Mouse (Mus musculus): ENCODE data around the gene Kcng4. TPM values are rescaled to one million over a fixed set of nuclear protein-coding genes. Genes with fewer than 3 reads are reported as not detected.
A peak's percentile ranks its signal among the peaks of the same experiment; 100 is the strongest.

Kcng4 gene
- total RNA-seq, 2 experiments from 2014 or later = 0.10 TPM; not detected in 1

GRCm38 (mm10) chr8:119618887-119619286 lies 16.6 kb downstream of the Kcng4 start:
- DNase-seq = no peak
- intact Hi-C loops (cut with DNase I) = no loop called here

GRCm38 (mm10) chr8:119617586-119617985 lies 17.9 kb downstream of the Kcng4 start:
- DNase-seq = peak; percentile 29 to 35
- intact Hi-C loops (cut with DNase I) = no loop called here

GRCm38 (mm10) chr8:119616811-119617210 lies 18.7 kb downstream of the Kcng4 start:
- intact Hi-C loops (cut with DNase I) = no loop called here
- DNase-seq = no peak

- DNase-seq = no peak
- intact Hi-C loops (cut with DNase I) = no loop called here
Measured at GRCm38 (mm10) chr8:119616358-119616757, 19.1 kb downstream of the Kcng4 start.

- intact Hi-C loops (cut with DNase I) = no loop called here
- DNase-seq = no peak
Measured at GRCm38 (mm10) chr8:119615096-119615495, 20.4 kb downstream of the Kcng4 start.

- DNase-seq = no peak
- intact Hi-C loops (cut with DNase I) = no loop called here
Measured at GRCm38 (mm10) chr8:119612471-119612870, 23.0 kb downstream of the Kcng4 start, which contains the start of gene Adad2. Gene Adad2 (plus strand): TSS chr8:119612747.

GRCm38 (mm10) chr8:119606224-119606623 lies 29.3 kb downstream of the Kcng4 start:
- no peak for DNase-seq
- intact Hi-C loops (cut with DNase I) = loop anchor here (5.0 to 10.0 kb wide), 2 partner anchors 71 to 191 kb away; no protein-coding TSS in a partner anchor

- intact Hi-C loops (cut with DNase I) = loop anchor here (2.0 to 10.0 kb wide), 5 partner anchors 30 to 190 kb away; partner anchors contain the start of genes Dnaaf1, Hsdl1 and Mbtps1
- DNase-seq = peak; percentile 93 to 98
Measured at GRCm38 (mm10) chr8:119604996-119605395, 30.5 kb downstream of the Kcng4 start, which contains the start of gene Taf1c. Gene Taf1c (minus strand): TSS chr8:119605222.

- no peak for DNase-seq
- intact Hi-C loops (cut with DNase I) = loop anchor here (2.0 to 10.0 kb wide), 4 partner anchors 30 to 190 kb away; partner anchors contain the start of genes Dnaaf1, Hsdl1 and Mbtps1
Measured at GRCm38 (mm10) chr8:119604398-119604803, 31.1 kb downstream of the Kcng4 start.

GRCm38 (mm10) chr8:119603771-119604170 lies 31.7 kb downstream of the Kcng4 start:
- intact Hi-C loops (cut with DNase I) = loop anchor here (2.0 to 10.0 kb wide), 4 partner anchors 29 to 189 kb away; partner anchors contain the start of genes Dnaaf1, Hsdl1 and Mbtps1
- DNase-seq = no peak

GRCm38 (mm10) chr8:119591456-119591855 lies 44.0 kb downstream of the Kcng4 start:
- intact Hi-C loops (cut with DNase I) = no loop called here
- no peak for DNase-seq

GRCm38 (mm10) chr8:119590348-119590747 lies 45.1 kb downstream of the Kcng4 start:
- no peak for DNase-seq
- intact Hi-C loops (cut with DNase I) = no loop called here

GRCm38 (mm10) chr8:119588844-119589243 lies 46.6 kb downstream of the Kcng4 start:
- no peak for DNase-seq
- intact Hi-C loops (cut with DNase I) = no loop called here

GRCm38 (mm10) chr8:119588321-119588720 lies 47.2 kb downstream of the Kcng4 start:
- intact Hi-C loops (cut with DNase I) = no loop called here
- DNase-seq = no peak

GRCm38 (mm10) chr8:119585901-119586300 lies 49.6 kb downstream of the Kcng4 start:
- no peak for DNase-seq
- intact Hi-C loops (cut with DNase I) = no loop called here

GRCm38 (mm10) chr8:119580441-119581161 lies 54.9 kb downstream of the Kcng4 start:
- intact Hi-C loops (cut with DNase I) = no loop called here
- DNase-seq = no peak

GRCm38 (mm10) chr8:119579096-119579495 lies 56.4 kb downstream of the Kcng4 start:
- DNase-seq = no peak
- intact Hi-C loops (cut with DNase I) = no loop called here

- intact Hi-C loops (cut with DNase I) = loop anchor here (2.0 kb wide), 2 partner anchors 17 to 29 kb away; partner anchors contain the start of genes Mbtps1 and Taf1c
- DNase-seq = no peak
Measured at GRCm38 (mm10) chr8:119575366-119575726, 60.1 kb downstream of the Kcng4 start.

GRCm38 (mm10) chr8:119574437-119575365 lies 60.8 kb downstream of the Kcng4 start, which contains the start of the genes Hsdl1 and Dnaaf1:
Gene Hsdl1 (minus strand): TSS chr8:119575183.
Gene Dnaaf1 (plus strand): TSS chr8:119575235.
- intact Hi-C loops (cut with DNase I) = loop anchor here (2.0 kb wide), 2 partner anchors 16 to 30 kb away; partner anchors contain the start of genes Mbtps1 and Taf1c
- peak; percentile 97 to 98 for DNase-seq

Data from heart, postnatal 10 days (tissue).